Mouse (Mus musculus) erythroblast, embryonic 14.5 days (primary cell): Measurements from ENCODE around the gene Tent5c.

Source experiments
- GATA1 ChIP-seq: IDR thresholded peaks from 2 replicates; pipeline ENCODE4 v1.6.1; 2012; ENCODE audit warnings: low read length, inconsistent platforms, mixed read lengths
- TAL1 ChIP-seq: IDR thresholded peaks from 3 replicates; pipeline ENCODE4 v1.6.1; 2012; ENCODE audit warnings: low read length, inconsistent platforms, mixed read lengths

DNA sequence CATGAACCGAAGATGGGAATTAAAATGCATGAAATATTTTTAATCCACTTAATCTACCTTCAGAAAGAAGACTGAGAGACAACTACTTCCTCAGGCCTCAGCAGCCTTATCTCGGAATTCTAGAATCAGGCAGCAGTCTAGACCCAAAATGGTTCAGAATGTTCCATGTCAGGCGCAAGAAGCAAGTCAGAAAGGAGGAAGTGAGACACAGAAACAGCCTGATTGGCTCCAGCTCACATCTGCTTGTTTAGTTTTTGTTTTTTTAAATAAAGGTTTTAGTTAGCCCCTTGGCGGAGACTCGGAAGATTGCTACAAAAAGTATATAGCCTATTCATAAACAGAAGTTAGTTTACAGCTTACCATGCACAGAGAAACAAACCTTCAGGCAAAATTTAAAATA lies 41.8 kb upstream of the Tent5c start:
- no peak for TF ChIP-seq GATA1
- no peak for TF ChIP-seq TAL1
